Mouse (Mus musculus) T-cell, adult 66 days (primary cell): ENCODE results near the gene Zfp281. TPM values are rescaled to one million over a fixed set of nuclear protein-coding genes. Genes with fewer than 3 reads are reported as not detected.

Experiments
- total RNA-seq, 2 experiments: library from RNA; stranded (reverse); gene quantifications; 3 replicates in 1 of 2; 4 replicates in 1 of 2; pipeline ENCODE4 v1.2.4; 2023

Zfp281 gene
- total RNA-seq, result 10 to 100 TPM; 51.1 to 56.7 TPM

DNA sequence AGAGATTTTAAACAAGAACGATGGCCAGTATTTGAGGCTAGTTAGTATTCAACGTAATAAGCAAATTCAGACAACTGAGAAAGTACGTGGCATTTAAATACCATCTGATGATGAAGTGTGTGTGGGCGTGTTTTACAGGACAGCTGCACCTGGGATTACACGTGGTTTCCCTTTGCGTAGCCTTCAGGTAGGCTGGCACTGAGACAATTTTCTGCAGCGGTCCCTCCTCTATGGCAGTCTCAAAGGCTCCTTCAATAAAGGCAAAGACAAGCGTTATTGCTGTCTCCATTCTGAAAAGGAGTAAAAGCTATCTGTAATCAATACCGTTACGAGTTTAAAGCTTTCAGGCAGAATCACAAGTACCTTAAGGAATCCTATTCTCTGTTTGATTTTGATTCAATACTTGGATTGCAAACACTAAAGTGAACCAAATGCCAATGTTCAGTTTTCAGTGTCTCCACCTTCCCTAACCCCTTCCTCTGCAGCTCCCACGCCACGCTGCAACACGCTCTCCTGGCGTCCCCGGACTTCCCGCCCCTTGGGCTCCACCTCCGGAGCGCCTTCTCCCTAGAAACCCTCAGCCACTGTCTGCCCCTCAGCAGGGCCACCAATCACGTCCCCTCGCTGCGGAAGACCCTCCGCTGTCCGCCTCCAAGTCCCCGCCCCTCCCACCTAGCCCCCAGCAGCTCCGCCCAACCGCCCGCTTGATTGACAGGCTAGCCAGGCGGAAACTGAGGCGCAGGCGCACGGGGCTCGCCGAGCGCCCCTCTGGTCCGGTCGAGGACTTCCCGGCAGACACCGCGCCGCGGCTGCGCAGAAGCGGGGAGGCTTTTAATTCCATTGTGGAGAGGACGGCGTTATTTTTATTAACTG, at the start of gene Zfp281:
TSS of gene Zfp281 (plus strand) at position 756 of the 873 bp plus-strand sequence.

Other genes with a start within 250 kb of the Zfp281 start
- 10 to 100 TPM; 13.1 to 14.4 TPM for gene Ddx59, start 209.6 kb upstream of the Zfp281 start, total RNA-seq
- 1 to 10 TPM in 1 of 2 experiments, under 1 TPM in 1; 0.71 to 1.6 TPM for gene Kif14, start 158.6 kb upstream of the Zfp281 start, total RNA-seq